In genomic region chr13:54446686-54447495, GRCm38 (mm10) we compare ENCODE assay signal across 8 mouse cellular contexts. TPM values are rescaled to one million over a fixed set of nuclear protein-coding genes. Genes with fewer than 3 reads are reported as not detected.
DNase-seq lines count a peak whose midpoint lies in the region; ATAC-seq lines count a peak whose summit lies in the region.

No protein-coding gene starts in this region.

- H3K4me3 ChIP-seq in hindbrain, embryonic 16.5 days (ENCODE audit: low read length) = no peak overlapping the region

- peak; percentile 89 for ATAC-seq in hindbrain, embryonic 16.5 days

- H3K9me3 ChIP-seq in hindbrain, embryonic 16.5 days (ENCODE audit: control insufficient read depth, low read length) = no peaks in the 10 kb centered on the region

- 28% methylated on average over 19 of the region's 19 CpGs for WGBS in hindbrain, embryonic 16.5 days

- peaks cover 6% of the 10 kb centered on the region for H3K4me1 ChIP-seq in hindbrain, embryonic 16.5 days (ENCODE audit: control insufficient read depth, insufficient read depth, low read depth, low read length)

- DNase-seq in T-cell, adult 2 months (ENCODE audit: low spot score) = peak; percentile 64
- DNase-seq in cerebellum, postnatal 36 days = peak; percentile 88 to 92
- peak; percentile 75 for DNase-seq in gastrocnemius, adult 18-20 months (ENCODE audit: low spot score)
- DNase-seq in left cerebral cortex, adult 18-20 months (ENCODE audit: low spot score in 2 of 2) = peak; percentile 86 to 91
- DNase-seq in lung, postnatal 4 days = peak; percentile 77 to 86
- peak; percentile 85 for DNase-seq in right cerebral cortex, adult 18-20 months
- peak; percentile 64 for DNase-seq in urinary bladder, adult 2 months (ENCODE audit: low spot score)

- no peak overlapping the region for H3K9ac ChIP-seq in hindbrain, embryonic 16.5 days (ENCODE audit: low read depth, low read length)

- H3K27ac ChIP-seq in hindbrain, embryonic 16.5 days (ENCODE audit: low read depth, low read length) = peak overlapping the region; percentile 32; the same call in 1 of the 2 replicates

- no peaks in the 10 kb centered on the region for H3K27me3 ChIP-seq in hindbrain, embryonic 16.5 days (replicated peaks; ENCODE audit: control insufficient read depth, insufficient read depth, low read length)

- no peaks in the 10 kb centered on the region for H3K36me3 ChIP-seq in hindbrain, embryonic 16.5 days (ENCODE audit: control insufficient read depth, insufficient read depth, low read length)

- H3K4me2 ChIP-seq in hindbrain, embryonic 16.5 days (ENCODE audit: low read length) = peak overlapping the region; percentile 34; the same call in 1 of the 2 replicates

RNA-seq across cellular contexts. Expression of gene Thoc3, which starts 21.8 kb away (rescaled TPM):
- total RNA-seq in gastrocnemius, adult 18-20 months (2021) = 10 to 100 TPM; 12.8 to 13.5 TPM
- 93.8 and 94.8 TPM in 2 replicates for polyA plus RNA-seq in hindbrain, embryonic 16.5 days (2015; fragmentation: Nextera tagmentation; extraction: Ambion mirVana)
- 10 to 100 TPM; 32.1 to 33.1 TPM for total RNA-seq in left cerebral cortex, adult 18-20 months (2021)
- 17.7 and 20.9 TPM in 2 replicates for polyA plus RNA-seq in urinary bladder, adult 2 months (2012; rRNA removed)

RNA-seq across cellular contexts. Expression of gene Simc1, which starts 56.7 kb away (rescaled TPM):
- total RNA-seq in gastrocnemius, adult 18-20 months (2021) = 1 to 10 TPM; 2.2 to 2.9 TPM
- 20.4 and 23.7 TPM in 2 replicates for polyA plus RNA-seq in hindbrain, embryonic 16.5 days (2015; fragmentation: Nextera tagmentation; extraction: Ambion mirVana)
- 10 to 100 TPM; 15.5 to 16.9 TPM for total RNA-seq in left cerebral cortex, adult 18-20 months (2021)
- polyA plus RNA-seq in urinary bladder, adult 2 months (2012; rRNA removed) = 5.4 and 5.8 TPM in 2 replicates

Comparison
In these comparisons a context has a peak if more than half of its experiments do, and no peak if none do; other contexts are left out.
1. RNA of gene Simc1, which starts 56.7 kb away (total RNA-seq): 15.5 to 16.9 TPM in left cerebral cortex, adult 18-20 months; 2.2 to 2.9 TPM in gastrocnemius, adult 18-20 months; every median in the first group is over 4 times any median in the second.
2. Peak in every context shown above with its lines, with median percentiles within 50 percentile points of each other: DNase-seq.